Mouse (Mus musculus) activated CD4-positive, CD25-positive, alpha-beta regulatory T cell, adult 4 months (primary cell): ENCODE data around the gene Mogat2. TPM values are rescaled to one million over a fixed set of nuclear protein-coding genes. Genes with fewer than 3 reads are reported as not detected.

ENCODE experiments used
- ATAC-seq: one replicate; pipeline ENCODE4 v1.8.0; 2017
- polyA plus RNA-seq, 2 experiments: library from polyadenylated mRNA; unstranded; fragments of 100-300 nt; shearing (Covaris generic); gene quantifications; one replicate each; pipeline ENCODE4 v1.2.1; 2017

The Mogat2 gene
- polyA plus RNA-seq, 2 experiments from 2014 or later = not detected

DNA sequence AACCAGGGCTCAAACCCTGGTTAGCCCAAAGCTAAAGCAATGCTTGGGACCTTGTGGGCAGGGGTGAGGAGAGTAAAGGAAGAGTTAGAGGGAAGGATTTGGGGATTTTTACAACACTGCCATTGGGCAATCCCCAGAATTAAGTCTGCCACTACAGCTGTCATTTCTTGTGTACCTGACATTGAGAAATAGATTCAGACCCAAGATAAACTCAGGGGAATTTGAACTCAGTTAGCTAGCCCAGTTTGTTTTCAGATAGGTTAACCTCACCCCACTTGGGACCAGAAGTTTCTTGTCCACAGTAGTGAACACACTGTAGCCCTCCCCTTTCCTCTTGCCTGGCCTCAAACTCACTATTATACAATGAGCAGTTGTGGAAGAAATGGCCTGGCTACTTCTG, 47.0 kb downstream of the Mogat2 start:
- no peak for ATAC-seq

GRCm38 (mm10) chr7:99189885-99190284, 48.5 kb downstream of the Mogat2 start:
- ATAC-seq = peak; percentile 82

DNA sequence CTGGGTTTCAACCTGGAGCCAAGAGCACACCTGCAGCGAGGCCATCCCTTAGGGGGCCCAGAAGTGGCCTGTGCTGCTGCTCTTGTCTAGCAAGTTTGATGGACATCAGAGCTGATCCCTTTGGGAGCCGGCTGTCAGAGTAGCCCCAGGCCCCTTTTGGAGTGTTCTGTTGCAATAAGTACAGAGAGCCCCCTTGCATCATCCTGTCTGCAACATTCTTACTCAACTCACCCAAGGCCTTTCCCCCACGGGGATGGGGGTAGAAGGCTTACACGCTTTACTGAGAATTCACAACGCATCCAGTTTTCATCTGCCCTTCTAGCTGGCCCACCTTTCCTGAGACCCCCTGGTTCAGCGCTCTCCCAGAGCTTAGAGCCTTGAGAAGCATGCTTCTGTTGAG, 49.8 kb downstream of the Mogat2 start:
- no peak for ATAC-seq

- ATAC-seq = no peak
Measured at GRCm38 (mm10) chr7:99187451-99187850, 51.0 kb downstream of the Mogat2 start.

DNA sequence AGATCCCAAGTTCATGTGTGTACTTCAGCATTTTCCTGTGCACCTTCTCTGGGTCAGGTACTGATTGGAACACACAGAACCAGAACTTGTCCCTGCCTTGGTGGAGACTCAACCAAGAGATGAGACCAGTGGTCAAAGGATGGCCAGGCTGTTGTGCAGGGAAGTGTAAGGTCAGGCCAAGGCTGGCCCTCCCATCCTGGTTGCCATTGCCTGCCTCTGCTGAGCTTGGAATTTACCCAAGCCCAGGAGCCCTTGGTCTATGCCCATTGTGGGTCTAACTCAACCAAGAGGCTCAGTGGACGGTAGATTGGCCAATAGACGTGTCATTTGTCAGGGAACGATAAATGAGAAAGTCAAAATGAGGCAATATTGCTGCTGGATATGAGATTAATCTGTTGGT, 53.0 kb downstream of the Mogat2 start:
- no peak for ATAC-seq

- ATAC-seq = no peak
Measured at GRCm38 (mm10) chr7:99183751-99184150, 54.7 kb downstream of the Mogat2 start.

DNA sequence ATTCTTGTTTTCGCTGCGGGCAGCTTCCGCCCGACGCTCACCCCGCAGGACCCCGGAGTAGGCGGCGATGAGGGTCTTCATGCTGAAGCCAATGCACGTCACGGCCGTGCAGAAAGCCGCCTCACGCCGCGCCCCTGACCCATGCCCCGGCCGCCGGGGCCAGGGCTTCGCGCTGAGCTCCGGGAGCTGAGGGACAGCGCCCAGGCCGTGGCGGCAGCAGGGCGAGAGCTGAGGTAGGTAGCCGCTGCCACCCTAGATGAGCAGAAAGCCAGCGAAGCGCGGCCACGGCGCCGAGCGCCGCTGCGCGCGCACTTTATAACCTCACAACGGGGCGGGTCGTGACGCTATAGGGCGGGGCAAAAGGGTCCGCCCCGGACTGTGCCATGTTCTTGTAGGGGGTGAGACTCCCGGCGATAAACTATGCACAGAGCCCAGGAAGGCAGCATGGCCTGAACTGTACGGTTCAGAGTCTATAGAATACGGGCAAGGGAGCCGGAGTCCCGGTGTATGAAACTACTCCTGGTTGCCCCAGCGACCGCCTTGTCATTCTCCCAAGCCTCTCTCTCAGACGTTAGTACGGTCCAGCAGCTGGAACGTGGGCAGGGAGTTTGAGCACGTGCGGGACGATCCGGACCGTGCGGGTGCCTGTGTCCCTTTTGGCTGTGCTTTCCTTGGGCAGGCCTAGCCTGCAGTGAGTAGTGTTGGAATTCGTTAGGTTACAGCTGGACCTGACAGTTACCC, 55.8 kb downstream of the Mogat2 start, which contains the start of gene Dgat2:
Gene Dgat2 (minus strand): TSS at position 288 of the 741 bp plus-strand sequence.
- peak; percentile 84 for ATAC-seq

DNA sequence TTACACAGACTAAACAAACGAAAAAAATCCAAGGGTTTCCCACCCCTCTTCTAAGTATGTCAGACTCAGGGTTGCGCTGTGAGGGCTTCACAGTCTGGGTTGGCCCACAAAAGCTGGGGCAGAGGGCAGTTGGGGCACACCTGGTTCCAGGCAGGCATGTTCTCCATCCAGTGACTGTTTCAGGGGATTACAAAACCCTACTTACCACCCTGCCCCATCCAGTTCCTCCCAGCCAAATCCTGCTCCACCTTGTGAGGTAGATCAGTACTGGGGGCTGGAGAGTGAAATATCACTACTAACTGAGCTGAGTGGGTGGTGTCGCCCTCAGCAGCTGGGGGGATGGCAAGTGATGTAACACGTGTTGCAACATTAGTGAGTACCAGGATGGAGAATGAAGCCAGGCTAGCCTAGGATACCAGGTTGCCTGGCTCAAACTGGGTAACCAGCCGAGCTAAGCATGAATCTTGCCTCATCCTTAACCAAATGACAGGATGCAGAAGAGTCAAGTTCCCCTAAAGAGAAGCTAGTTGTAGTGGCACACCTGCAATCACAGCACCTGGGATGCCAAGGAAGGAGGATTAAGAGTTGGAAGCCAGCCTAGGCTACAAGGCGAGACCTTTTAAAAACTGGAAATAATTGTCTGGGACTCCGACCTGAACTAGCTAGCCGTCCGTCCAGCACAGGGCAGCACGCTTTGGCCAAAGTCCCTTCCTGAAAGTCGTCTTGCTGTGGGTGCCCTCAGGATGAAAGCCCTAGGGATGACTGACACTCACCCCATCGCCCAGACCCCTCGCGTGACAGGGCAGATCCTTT, 56.6 kb downstream of the Mogat2 start:
- ATAC-seq = no peak

DNA sequence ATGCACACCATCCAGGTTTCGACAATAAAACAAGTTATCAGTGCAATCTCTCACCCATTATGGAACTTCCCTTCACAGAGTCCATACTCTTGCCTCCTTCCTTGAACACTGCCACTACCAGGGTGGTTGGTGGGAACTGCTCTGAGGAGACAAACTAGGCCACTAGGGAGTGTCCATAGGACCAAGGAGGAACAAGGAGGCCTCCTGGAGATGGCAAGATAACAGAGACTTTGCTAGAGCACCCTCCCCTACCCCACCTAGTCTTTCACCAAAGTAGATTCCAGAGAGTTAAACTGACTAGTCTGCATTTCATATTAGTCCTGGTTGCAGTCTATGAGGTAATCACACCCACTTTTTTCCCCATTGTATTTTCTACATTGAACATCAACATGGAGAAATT, 58.3 kb downstream of the Mogat2 start:
- no peak for ATAC-seq

GRCm38 (mm10) chr7:99179271-99179670, 59.1 kb downstream of the Mogat2 start:
- ATAC-seq = no peak

- ATAC-seq = no peak
Measured at GRCm38 (mm10) chr7:99177386-99177785, 61.0 kb downstream of the Mogat2 start.

- ATAC-seq = no peak
Measured at GRCm38 (mm10) chr7:99175666-99176065, 62.8 kb downstream of the Mogat2 start.

DNA sequence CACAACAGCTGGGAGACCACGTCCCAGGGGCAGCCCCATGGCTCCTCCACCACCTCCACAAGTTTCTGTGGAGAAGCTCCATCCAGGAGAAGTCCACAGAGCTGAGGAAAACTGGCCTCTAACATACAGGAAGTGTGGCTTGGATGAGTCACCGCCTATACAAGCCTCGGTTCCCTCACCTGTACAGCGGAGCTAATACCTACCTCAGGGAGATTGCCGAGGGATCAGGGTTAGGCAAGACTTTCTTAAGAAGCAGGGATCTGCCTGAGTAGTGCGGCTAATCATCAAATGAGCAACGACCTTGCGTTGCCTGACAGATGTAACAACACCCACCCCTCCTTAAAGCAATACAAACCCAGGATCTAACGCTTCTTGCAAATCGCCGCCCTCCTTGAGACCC, 63.3 kb downstream of the Mogat2 start:
- ATAC-seq = no peak

- no peak for ATAC-seq
Measured at GRCm38 (mm10) chr7:99174006-99174405, 64.4 kb downstream of the Mogat2 start.

- ATAC-seq = no peak
Measured at GRCm38 (mm10) chr7:99172898-99173297, 65.5 kb downstream of the Mogat2 start.

DNA sequence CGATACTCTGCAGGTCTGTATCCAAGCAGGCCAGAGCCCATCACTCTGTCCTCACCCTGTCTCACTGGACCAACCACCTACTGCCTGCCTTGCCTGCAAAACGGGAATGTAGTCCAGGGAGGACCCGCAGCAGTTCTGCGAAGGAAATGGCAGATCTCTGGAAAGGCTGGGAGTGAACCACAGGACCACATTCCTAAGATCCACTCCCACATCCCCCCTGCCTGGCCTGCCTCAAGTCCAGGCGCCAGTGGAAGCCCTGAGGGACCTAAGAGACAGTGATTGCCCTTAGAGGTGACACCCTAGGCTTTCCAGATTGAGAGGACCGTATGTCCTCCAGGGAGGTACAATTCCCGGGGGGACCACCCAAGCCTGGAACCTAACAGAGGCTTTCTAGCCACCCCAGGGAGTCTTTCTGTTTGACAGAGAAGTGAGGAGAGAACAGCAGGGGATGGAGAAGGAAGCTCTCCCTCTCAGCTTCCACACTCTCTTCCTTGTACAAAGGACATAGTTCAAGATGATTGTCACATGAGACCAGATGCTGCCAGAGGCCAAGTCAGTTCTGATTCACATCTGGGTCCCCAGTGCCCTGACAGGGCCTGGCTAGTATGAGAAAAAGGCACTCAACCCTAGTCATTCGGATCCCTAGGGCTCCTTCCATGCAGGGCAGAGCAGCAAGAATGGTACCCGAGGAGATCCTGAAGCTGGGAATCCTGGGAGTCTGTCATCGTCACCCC, 66.5 kb downstream of the Mogat2 start:
- no peak for ATAC-seq

DNA sequence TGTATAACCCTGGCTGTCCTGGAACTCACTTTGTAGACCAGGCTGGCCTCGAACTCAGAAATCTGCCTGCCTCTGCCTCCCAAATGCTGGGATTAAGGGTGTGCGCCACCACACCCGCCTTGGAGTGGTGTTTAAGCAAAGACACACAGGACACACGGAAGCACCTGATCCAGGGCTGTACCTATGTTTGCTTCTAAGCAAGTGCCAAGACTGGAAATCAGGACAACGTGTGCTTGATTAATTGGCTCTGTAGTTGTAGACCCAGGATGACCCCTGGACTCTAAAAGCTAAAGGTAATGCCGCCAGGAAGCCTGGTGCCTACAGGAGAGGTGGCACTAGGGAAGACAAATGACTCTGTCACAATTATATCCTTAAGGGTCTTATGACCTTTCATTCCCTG, 67.9 kb downstream of the Mogat2 start:
- no peak for ATAC-seq

- ATAC-seq = no peak
Measured at GRCm38 (mm10) chr7:99169717-99170403, 68.6 kb downstream of the Mogat2 start.
